13 mouse cellular contexts compared by ENCODE assay signal in the genomic region with DNA sequence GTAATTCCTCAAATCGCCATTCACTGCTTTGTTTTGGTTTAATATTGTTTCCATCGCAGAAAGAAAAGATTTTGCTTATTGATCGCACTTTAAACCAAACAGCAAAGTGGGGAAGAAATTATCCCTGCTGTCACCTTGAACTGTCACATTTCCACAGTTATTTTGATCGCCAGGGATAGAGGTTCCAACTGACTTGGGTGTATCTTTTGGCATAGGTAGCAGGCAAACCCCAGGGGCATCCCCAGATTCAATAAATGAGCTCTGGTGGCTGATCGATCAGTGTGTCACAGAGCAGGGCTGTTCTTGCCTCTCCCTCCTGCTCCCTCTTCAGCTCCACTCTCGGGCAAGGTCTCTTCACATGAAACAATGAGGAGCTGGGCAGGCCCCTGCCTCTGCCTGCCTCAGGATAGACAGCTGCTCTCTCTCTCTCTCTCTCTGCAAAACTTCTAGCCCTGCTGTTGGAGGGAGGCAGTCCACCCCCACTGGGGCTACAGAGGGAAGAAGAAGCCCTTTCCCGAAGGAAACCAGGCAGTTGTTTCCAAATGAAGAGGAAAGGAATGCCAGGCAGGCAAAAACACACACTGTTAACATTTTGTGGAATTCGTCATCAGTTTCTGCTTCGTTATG. TPM values are rescaled to one million over a fixed set of nuclear protein-coding genes. Genes with fewer than 3 reads are reported as not detected.
A peak's percentile ranks its signal among the peaks of the same experiment; 100 is the strongest.
DNase-seq lines count a peak whose midpoint lies in the region; ATAC-seq lines count a peak whose summit lies in the region.
"Had no signal": no experiment of that assay in that cellular context is flagged by ENCODE, and none has a peak within 500 bp of the region (broad histone marks: within the 10 kb centered on the region; RNA-seq: fewer than 3 reads in every experiment).

No protein-coding gene starts in this region.

- DNase-seq in Muller cell, postnatal 12 days (ENCODE audit: inconsistent ontology term): peak; percentile 83
- peak; percentile 48 for DNase-seq in embryo, embryonic 9.5 days (ENCODE audit: extremely low spot score)
- no peak for DNase-seq in thymus, postnatal 36 days
- DNase-seq in cerebellum, adult 9-11 months: no peak
- DNase-seq in urinary bladder, adult 18-20 months (ENCODE audit: low spot score in 2 of 2): no peak
- no peak for DNase-seq in layer of hippocampus, postnatal 25 days (ENCODE audit: extremely low spot score in 1 of 2, low spot score in 1 of 2)

- no peaks in the 10 kb centered on the region for H3K9me3 ChIP-seq in hindbrain, embryonic 12.5 days (replicated peaks)
- no peaks in the 10 kb centered on the region for H3K9me3 ChIP-seq in midbrain, embryonic 15.5 days
- H3K9me3 ChIP-seq: embryonic facial prominence, embryonic 13.5 days; stomach, embryonic 15.5 days had no signal

- peaks cover 64% of the 10 kb centered on the region for H3K4me1 ChIP-seq in hindbrain, embryonic 12.5 days
- peaks cover 60% of the 10 kb centered on the region for H3K4me1 ChIP-seq in midbrain, embryonic 15.5 days

- peak; percentile 33 for ATAC-seq in hindbrain, embryonic 12.5 days (ENCODE audit: low FRiP score)
- ATAC-seq in midbrain, embryonic 15.5 days (replicated peaks): no peak

- no peaks in the 10 kb centered on the region for H3K27me3 ChIP-seq in hindbrain, embryonic 12.5 days
- no peaks in the 10 kb centered on the region for H3K27me3 ChIP-seq in midbrain, embryonic 15.5 days (replicated peaks)
- H3K27me3 ChIP-seq: embryonic facial prominence, embryonic 13.5 days; stomach, embryonic 15.5 days had no signal

- no peaks in the 10 kb centered on the region for H3K36me3 ChIP-seq in hindbrain, embryonic 12.5 days
- no peaks in the 10 kb centered on the region for H3K36me3 ChIP-seq in midbrain, embryonic 15.5 days (replicated peaks)
- H3K36me3 ChIP-seq: embryonic facial prominence, embryonic 13.5 days; stomach, embryonic 15.5 days had no signal

- H3K4me2 ChIP-seq in hindbrain, embryonic 12.5 days (replicated peaks): peak overlapping the region; percentile 39
- 0 out of 2 replicates have a peak overlapping the region, but pooled peaks have one; percentile 25 for H3K4me2 ChIP-seq in midbrain, embryonic 15.5 days
- H3K4me2 ChIP-seq: embryonic facial prominence, embryonic 13.5 days; liver, embryonic 11.5 days; stomach, embryonic 15.5 days had no signal

- no peak overlapping the region for H3K4me3 ChIP-seq in hindbrain, embryonic 12.5 days
- no peak overlapping the region for H3K4me3 ChIP-seq in midbrain, embryonic 15.5 days
- H3K4me3 ChIP-seq: embryonic facial prominence, embryonic 13.5 days; stomach, embryonic 15.5 days had no signal

- peak overlapping the region; percentile 86 for H3K27ac ChIP-seq in hindbrain, embryonic 12.5 days
- H3K27ac ChIP-seq in midbrain, embryonic 15.5 days: peak overlapping the region; percentile 79
- H3K27ac ChIP-seq: embryonic facial prominence, embryonic 13.5 days; stomach, embryonic 15.5 days had no signal

- peak overlapping the region; percentile 27; the same call in 1 of the 2 replicates for H3K9ac ChIP-seq in hindbrain, embryonic 12.5 days
- no peak overlapping the region for H3K9ac ChIP-seq in midbrain, embryonic 15.5 days
- H3K9ac ChIP-seq: embryonic facial prominence, embryonic 13.5 days; stomach, embryonic 15.5 days had no signal

- 21% methylated on average over 9 of the region's 9 CpGs for WGBS in hindbrain, embryonic 12.5 days
- 15% methylated on average over 9 of the region's 9 CpGs for WGBS in midbrain, embryonic 15.5 days

RNA-seq across cellular contexts. Expression of a gene that starts 25.8 kb away (rescaled TPM):
- 5.6 and 6.5 TPM in 2 replicates for polyA plus RNA-seq in hindbrain, embryonic 12.5 days (2016; fragmentation: Nextera tagmentation; extraction: Ambion mirVana)
- polyA plus RNA-seq in midbrain, embryonic 15.5 days (2015; fragmentation: Nextera tagmentation; extraction: Ambion mirVana): 6.1 and 6.2 TPM in 2 replicates
- 10 to 100 TPM; 66.8 to 70.1 TPM for total RNA-seq in layer of hippocampus, postnatal 25 days (2021)
- total RNA-seq: megakaryocyte, adult 5-6 weeks had no signal

RNA-seq across cellular contexts. Expression of a gene that starts 41.1 kb away (rescaled TPM):
- 0.14 TPM in 1 of 2 replicates, not detected in the other for polyA plus RNA-seq in hindbrain, embryonic 12.5 days (2016; fragmentation: Nextera tagmentation; extraction: Ambion mirVana)
- 0.14 TPM in 1 of 2 replicates, not detected in the other for polyA plus RNA-seq in midbrain, embryonic 15.5 days (2015; fragmentation: Nextera tagmentation; extraction: Ambion mirVana)
- under 1 TPM in 1 of 2 experiments, not detected in 1; 0.31 TPM for total RNA-seq in layer of hippocampus, postnatal 25 days (2021)
- total RNA-seq: gastrocnemius, postnatal 25 days; megakaryocyte, adult 5-6 weeks had no signal
- polyA plus RNA-seq: embryonic facial prominence, embryonic 13.5 days; liver, embryonic 11.5 days; stomach, embryonic 15.5 days had no signal

Comparison
In these comparisons a context has a peak if more than half of its experiments do, and no peak if none do; other contexts are left out.
1. DNase-seq: peak in Muller cell, postnatal 12 days (single experiment) and embryo, embryonic 9.5 days (single experiment); none in thymus, postnatal 36 days (0 of 2), cerebellum, adult 9-11 months (single experiment), urinary bladder, adult 18-20 months (0 of 2) and layer of hippocampus, postnatal 25 days (0 of 2).